Mouse (Mus musculus): ENCODE results near the gene Olfr1322.

Olfr1322 gene

DNA sequence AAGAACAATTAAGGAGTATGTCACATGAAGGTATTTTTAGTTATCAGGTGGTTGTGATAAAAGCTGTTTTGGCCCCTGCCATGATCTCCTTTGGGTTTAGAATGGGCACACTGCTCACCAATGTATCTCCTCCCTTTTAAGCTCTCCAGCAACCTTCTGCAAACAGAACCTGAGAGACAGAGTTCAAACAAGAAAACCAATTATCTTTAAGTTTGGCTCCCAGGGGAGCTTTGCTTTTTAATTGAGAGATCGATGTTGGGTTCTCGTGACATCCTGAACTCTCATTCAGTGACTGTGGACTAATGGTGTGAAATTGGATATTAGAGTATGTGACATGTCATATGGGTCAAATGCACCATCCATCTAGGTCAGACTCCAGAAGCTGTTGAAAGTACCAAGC is at the start of gene Olfr1322:
Gene Olfr1322 (minus strand): TSS at position 101 of the 400 bp plus-strand sequence.
- no peak for DNase-seq (ENCODE audit: low read depth, low spot score)

DNA sequence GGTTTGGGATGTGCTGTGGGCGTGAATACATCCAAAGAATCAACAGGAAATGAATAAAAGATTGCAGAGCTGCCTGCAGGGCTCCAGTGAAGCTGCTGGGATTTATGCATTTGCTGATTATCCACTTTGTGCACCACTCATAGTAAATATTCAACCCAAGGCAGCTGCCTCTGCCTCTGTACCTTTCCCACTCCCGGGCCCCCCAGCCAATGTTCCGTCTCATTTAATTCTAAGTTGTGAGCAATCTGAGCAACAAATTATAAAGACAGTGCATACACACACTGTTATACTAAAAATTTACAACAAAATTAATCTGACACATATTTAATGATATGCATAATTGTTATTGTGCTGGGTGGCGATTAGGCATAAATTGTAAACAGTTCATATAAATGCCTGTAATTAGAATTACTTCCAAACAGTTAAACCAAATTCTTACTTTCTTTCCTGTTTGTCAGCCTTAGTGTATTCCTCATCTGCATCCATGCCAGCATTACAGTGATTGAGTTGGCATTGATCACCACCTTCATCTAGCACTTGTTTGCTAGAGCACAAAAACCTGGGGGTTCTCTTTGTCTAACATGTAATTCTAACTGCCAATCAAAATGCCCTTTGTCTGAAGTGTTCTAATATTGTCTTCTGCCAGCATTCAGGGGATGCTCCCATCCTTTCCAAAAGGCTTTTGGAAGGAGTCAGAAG is 13.5 kb downstream of the Olfr1322 start:
- DNase-seq (ENCODE audit: low read depth, low spot score): no peak

All from R1 (cell line).